Mouse (Mus musculus) effector memory CD4-positive, alpha-beta T cell, adult 7 months (primary cell): Measurements from ENCODE around the gene Fasl. TPM values are rescaled to one million over a fixed set of nuclear protein-coding genes. Genes with fewer than 3 reads are reported as not detected.

ENCODE experiments used
- polyA plus RNA-seq: library from polyadenylated mRNA; unstranded; fragments of 100-300 nt; shearing (Covaris generic); gene quantifications from one replicate; pipeline ENCODE4 v1.2.1, GENCODE M21; 2017

The Fasl gene
- polyA plus RNA-seq: 292 TPM

DNA sequence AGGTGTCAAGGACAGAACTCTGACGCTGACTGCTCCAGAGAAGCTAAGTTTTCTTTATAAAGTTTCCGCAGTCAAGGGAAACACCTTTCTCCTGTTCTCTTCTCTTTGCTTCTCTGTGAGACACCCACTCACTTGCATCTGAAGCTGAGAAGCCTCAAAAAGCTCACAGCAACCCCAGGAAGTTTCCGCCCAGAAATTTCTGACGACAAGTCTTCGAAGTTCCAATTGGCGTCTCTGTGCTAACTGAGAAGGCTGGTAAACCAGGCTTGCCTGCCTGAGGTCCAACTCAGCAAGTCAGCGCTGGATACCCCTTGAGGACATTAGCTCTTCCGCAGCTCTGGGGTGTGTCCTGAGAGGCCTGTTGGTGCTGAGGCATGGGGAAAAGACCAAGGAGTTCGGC, at the start of gene Fasl:
Gene Fasl (minus strand): TSS at position 157 of the 400 bp plus-strand sequence.

Other genes with a start within 250 kb of the Fasl start
- 103 TPM for gene Suco, start 88.2 kb upstream of the Fasl start, polyA plus RNA-seq
- gene Pigc, start 180.7 kb upstream of the Fasl start, polyA plus RNA-seq: 18.3 TPM
- 0.89 TPM for gene 4930558K02Rik, start 191.1 kb upstream of the Fasl start, polyA plus RNA-seq